Mouse (Mus musculus) mature B cell (primary cell): ENCODE measurements around the gene Olfr467.
"Not testable (repeated sequence)": the region's sequence is repeated elsewhere in the genome, so short reads cannot be mapped to it uniquely, and the experiment has no call there.

ENCODE experiments used
- in situ Hi-C: fragments of 300-500 bp; cut with MboI; formaldehyde crosslinking; loops from 2 replicates; pipeline ENCODE4 v1.14.3; 2019

The Olfr467 gene

DNA sequence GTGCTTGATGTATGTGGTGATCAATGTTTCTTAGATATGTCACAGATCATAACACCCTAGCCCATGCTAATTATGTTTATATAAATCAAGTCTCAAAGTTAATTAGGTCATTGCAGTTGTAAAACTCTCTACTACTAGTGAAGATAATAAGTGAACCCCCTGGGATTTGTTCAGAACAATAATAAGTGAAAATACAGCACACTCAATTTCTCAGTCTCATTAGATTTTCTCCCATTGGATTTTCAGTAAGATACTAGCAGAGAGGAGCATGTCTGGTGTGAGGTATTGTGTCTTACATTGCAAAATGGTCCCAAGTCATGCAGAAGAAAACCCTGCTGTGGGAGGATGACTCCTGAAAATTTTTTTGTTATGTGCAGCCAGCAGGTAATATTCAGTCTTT, at the start of gene Olfr467:
TSS of gene Olfr467 (plus strand) at position 301 of the 400 bp plus-strand sequence.
- in situ Hi-C loops = no loop called here

DNA sequence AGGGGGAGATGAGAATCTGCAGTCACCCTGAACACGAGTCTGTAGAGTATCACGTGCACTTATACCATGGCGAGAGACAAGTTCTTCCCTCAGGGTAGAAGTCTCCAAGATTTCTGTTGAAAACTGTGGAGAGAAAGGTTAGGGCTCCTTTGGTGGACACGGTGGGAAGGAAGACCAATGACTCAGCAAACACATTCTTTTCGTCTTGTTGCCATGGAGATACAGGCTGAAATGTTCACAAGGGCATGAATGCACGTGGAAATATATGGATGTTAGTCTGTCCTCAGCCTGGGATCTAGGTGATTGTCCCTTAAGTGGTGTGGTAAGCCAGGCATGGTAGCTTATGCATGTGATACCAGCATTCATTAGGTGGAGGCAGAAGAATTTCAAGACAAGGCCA, 41.3 kb upstream of the Olfr467 start:
- in situ Hi-C loops = no loop called here

DNA sequence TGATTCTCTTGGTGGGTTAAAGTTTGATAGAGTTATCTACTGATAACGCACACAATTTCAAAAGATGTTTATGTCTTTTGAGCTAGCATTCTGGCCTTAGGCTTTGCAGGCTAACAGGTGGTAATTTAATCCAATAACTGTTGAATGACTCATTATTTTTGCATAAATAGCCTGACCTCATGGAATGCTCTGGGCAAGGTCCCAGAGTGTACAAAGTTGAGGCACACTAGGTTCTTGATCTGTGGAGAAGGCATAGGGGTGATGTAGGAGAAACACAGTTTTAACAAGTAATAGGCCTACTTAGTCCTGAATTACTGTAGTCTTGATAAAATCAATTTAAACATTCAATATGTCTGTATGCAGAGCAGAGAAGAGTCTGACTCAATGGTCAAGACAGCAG, 33.8 kb upstream of the Olfr467 start:
- in situ Hi-C loops = no loop called here

DNA sequence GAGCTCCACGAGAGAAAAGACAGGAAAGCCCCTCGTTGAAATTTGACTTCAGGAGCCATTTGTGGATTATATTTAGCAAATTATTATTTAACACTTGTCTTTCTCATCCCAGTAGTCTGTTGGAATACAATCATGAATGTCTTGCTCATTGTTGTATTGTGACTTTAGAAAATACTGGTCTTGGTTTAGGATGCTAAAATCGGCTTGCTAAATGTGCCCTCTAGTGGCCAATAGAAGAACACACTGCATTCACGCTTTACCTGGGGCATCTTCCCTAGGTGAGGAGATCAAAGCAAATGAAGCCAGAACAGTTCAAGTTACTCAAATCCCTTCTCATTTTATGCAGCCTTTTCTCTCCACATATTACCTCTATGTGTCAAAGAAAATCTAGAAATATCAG, 32.5 kb upstream of the Olfr467 start:
- in situ Hi-C loops = no loop called here

DNA sequence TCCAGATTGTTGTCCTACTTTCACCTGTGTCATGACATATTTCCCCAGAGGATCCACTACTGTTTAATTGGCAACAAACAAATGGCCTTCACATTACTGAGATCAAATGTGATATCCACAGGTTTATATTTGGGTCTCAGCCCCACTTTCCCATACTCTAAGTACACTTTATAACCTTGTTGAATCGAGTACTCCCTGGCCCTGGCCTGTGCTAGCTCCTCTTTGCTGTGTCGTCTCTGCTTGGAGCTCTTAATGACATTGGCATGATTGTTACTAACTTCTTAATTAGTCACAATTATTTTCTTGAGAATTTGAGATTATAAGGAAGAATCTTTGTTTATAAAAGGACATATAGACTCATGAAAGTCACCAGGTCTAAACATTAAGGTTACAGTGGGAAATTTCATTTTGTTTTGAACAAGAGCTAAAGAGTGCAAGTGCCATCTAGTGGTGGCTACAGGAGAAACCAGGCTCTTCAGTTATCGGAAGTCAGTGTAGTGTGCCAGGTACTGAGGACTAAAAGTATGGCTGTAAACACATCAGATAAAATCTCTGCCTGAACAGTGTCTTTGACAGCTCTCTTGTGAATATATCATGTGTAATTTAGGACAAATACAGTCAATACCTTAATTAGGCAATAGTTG, 24.0 kb upstream of the Olfr467 start:
- in situ Hi-C loops = no loop called here

DNA sequence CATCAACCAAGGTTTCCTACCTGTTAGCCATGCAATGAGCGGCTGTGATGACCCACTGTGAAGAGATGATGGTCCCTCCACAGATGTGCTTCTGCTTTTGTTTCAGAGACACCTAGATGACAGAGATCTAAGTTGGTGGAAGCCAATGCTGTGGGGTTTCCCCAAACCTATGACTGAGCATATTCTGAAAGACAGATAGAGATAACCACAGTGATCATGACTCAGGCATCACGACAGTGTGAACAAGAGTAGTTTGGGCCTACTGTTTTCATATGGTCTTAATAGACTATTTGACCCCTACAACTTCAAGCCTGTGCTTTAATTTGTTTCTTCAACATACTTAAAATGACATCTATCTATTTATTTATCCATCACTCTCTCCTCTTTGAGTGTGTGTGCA, 15.6 kb upstream of the Olfr467 start:
- in situ Hi-C loops = no loop called here

DNA sequence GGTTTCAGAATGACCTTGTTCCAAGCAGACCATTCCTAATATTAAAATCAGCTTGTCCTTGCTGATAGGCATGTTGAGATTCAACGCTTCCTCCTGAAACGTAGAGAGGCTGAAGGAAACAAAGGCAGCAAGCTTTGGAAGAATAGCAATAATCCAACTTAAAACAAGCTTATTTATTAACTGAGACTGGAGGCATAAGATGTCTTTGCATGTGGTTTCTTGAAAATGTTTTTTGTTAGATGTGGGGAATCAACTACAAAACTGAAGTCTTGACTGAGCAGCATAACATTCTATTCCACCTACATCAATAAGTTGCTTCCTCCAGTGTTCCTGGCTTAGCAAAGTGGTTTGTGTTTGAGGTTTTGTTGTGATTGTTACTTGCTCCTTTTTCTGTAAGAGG, 11.0 kb upstream of the Olfr467 start, which contains the start of gene Ovch2:
TSS of gene Ovch2 (minus strand) at position 101 of the 400 bp plus-strand sequence.
- in situ Hi-C loops = no loop called here

DNA sequence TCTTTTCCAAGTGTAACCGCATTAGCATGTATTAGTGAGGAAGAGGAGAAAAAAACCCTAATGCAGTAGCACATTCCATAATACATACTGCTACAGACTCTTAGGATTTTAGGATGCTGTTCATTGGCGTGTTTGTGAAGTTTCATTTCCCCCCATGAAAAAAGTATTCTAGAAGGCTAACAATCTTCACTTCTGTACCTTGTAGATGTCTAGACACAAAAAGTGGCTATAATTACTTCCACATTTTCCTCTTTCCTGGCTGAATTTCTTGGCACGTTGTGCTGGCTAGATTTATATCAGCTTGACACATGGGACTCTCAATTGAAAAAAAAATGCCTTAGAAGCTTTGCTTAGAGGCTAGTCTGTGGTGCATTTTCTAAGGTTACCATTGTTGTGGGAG, 9.9 kb upstream of the Olfr467 start:
- in situ Hi-C loops = no loop called here

DNA sequence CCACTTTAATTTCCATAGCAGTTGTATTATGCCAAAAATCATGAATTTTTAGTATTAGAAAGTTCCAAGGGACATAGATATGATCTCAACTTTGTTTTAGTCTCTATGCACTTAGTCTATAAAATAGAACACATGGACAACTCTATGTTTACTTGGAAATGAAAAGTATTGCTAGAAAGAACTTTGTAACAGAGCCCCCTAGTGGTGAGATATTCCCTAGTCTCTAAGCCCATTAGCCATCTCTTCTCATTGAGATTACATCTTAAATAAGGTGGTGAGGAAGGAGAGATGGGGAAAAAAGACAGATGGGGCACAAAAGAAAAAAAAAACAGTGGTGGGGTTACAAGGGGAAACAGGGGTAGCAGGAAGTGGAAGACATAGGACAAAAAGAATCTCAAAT, 7.4 kb downstream of the Olfr467 start:
- in situ Hi-C loops = no loop called here

DNA sequence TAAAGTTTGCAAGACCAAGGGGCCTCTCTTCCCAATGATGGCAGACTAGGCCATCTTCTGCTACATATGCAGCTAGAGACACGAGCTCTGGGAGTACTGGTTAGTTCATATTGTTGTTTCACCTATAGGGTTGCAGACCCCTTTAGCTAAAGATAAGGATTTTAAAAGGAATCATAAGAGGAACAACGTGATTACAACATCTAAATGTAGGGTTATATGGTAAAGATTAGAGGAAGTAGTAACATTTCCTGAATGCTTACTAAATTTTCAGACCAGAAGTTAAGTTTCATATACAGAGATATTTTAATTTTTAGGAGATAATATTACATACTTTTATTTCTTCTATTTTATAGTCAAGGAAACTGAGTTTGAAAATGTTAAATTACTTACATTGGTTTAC, 11.8 kb downstream of the Olfr467 start:
- in situ Hi-C loops = not testable (repeated sequence)

DNA sequence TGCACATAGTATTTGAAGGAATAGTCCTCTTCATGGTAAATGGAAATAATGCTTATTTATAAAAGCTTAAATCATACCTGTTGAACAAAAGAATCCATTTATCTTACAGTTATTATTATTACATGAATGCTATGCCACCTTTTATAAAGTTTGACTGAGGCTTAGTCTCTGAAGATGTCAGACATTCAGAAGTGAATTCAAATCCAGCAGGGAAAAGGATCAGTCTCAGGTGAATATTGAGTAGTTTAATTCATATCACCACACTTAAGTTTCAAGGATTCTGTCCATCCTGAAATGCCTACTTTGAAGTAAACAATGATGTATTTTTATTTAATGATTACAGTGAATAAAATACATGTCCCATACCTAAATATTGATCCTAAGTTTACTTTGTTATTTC, 13.4 kb downstream of the Olfr467 start, which contains the start of gene Olfr469:
TSS of gene Olfr469 (minus strand) at position 101 of the 400 bp plus-strand sequence.
- in situ Hi-C loops = not testable (repeated sequence)

DNA sequence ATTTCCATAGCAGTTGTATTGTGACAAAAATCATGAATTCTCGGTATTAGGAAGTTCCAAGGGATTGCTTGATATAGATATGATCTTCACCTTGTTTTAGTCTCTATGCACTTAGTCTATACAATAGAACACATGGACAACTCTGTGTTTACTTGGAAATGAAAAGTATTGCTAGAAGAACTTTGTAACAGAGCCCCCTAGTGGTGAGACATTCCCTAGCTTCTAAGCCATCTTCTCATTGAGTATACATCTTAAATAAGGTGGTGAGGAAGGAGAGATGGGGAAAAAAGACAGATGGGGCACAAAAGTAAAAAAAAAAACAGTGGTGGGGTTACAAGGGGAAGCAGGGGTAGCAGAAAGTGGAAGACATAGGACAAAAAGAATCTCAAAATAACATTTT, 29.7 kb downstream of the Olfr467 start:
- in situ Hi-C loops = no loop called here

DNA sequence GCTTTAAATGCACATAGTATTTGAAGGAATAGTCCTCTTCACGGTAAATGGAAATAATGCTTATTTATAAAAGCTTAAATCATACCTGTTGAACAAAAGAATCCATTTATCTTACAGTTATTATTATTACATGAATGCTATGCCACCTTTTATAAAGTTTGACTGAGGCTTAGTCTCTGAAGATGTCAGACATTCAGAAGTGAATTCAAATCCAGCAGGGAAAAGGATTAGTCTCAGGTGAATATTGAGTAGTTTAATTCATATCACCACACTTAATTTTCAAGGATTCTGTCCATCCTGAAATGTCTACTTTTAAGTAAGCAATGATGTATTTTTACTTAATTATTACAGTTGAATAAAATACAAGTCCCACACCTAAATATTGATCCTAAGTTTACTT, 35.3 kb downstream of the Olfr467 start, which contains the start of gene Olfr470:
TSS of gene Olfr470 (minus strand) at position 101 of the 400 bp plus-strand sequence.
- in situ Hi-C loops = not testable (repeated sequence)
